ENCODE assay signal across 8 mouse cellular contexts in genomic region chr15:90679760-90680579, GRCm38 (mm10). TPM values are rescaled to one million over a fixed set of nuclear protein-coding genes. Genes with fewer than 3 reads are reported as not detected.
DNase-seq lines count a peak whose midpoint lies in the region; ATAC-seq lines count a peak whose summit lies in the region.

No protein-coding gene starts in this region.

- H3K36me3 ChIP-seq in lung, embryonic 15.5 days = no peaks in the 10 kb centered on the region

- H3K4me3 ChIP-seq in lung, embryonic 15.5 days = peak overlapping the region; percentile 67

- H3K9me3 ChIP-seq in lung, embryonic 15.5 days = no peaks in the 10 kb centered on the region

- peaks cover 15% of the 10 kb centered on the region for H3K4me1 ChIP-seq in lung, embryonic 15.5 days

- H3K27ac ChIP-seq in lung, embryonic 15.5 days = peak overlapping the region; percentile 37; the same call in 1 of the 2 replicates

- ATAC-seq in frontal cortex, adult (ENCODE audit: low TSS enrichment) = peak; percentile 79
- ATAC-seq in lung, embryonic 15.5 days (ENCODE audit: borderline replicate concordance, extremely low read depth, low FRiP score, low TSS enrichment) = peak; percentile 86

- peak; percentile 87 for DNase-seq in NIH3T3 (ENCODE audit: low read depth)
- DNase-seq in cerebellum, adult 9-10 months = peak; percentile 10
- DNase-seq in heart, postnatal 4 days = peak; percentile 76
- peak; percentile 23 to 46 for DNase-seq in layer of hippocampus, adult 8-10 months (ENCODE audit: low spot score in 2 of 2)
- peak; percentile 24 for DNase-seq in ovary, postnatal 10 days (ENCODE audit: low spot score)
- peak; percentile 68 for DNase-seq in urinary bladder, adult 2 months (ENCODE audit: low spot score)

- peak overlapping the region; percentile 98 for H3K4me2 ChIP-seq in lung, embryonic 15.5 days

- no peaks in the 10 kb centered on the region for H3K27me3 ChIP-seq in lung, embryonic 15.5 days

- WGBS in lung, embryonic 15.5 days = 2% methylated on average over 36 of the region's 36 CpGs

- peak overlapping the region; percentile 50 for H3K9ac ChIP-seq in lung, embryonic 15.5 days

RNA-seq across cellular contexts. Expression of gene Cpne8, which starts 0.7 kb away (rescaled TPM):
- total RNA-seq in heart, postnatal 4 days (2021) = 1 to 10 TPM; 8.2 to 9.0 TPM
- total RNA-seq in layer of hippocampus, adult 8-10 months (2022) = 10 to 100 TPM; 25.0 to 30.4 (median 27.3) TPM
- polyA plus RNA-seq in lung, embryonic 15.5 days (2015; fragmentation: Nextera tagmentation; extraction: Ambion mirVana) = 17.2 and 17.3 TPM in 2 replicates
- 20.2 and 24.3 TPM in 2 replicates for polyA plus RNA-seq in urinary bladder, adult 2 months (2012; rRNA removed)

Comparison
In these comparisons a context has a peak if more than half of its experiments do, and no peak if none do; other contexts are left out.
1. Peak in every context shown above with its lines: DNase-seq, ATAC-seq, H3K4me3 ChIP-seq and H3K27ac ChIP-seq.
2. DNase-seq: peak in every context shown above with its lines; median percentile 87 in NIH3T3; 76 in heart, postnatal 4 days; 68 in urinary bladder, adult 2 months; 34 in layer of hippocampus, adult 8-10 months; 24 in ovary, postnatal 10 days; 10 in cerebellum, adult 9-10 months.